Mouse (Mus musculus) lung, adult 2 months (tissue): ENCODE data around the gene Ehd3. TPM values are rescaled to one million over a fixed set of nuclear protein-coding genes. Genes with fewer than 3 reads are reported as not detected.
A peak's percentile ranks its signal among the peaks of the same experiment; 100 is the strongest.

Experiments
- DNase-seq: peaks from one replicate; pipeline ENCODE4 v3.0.0; 2022
- H3K4me1 ChIP-seq: fragments of 200-500 bp; 2 replicates; pipeline ENCODE4 v1.6.1; 2011; ENCODE audit warnings: low read length; ENCODE audit not compliant: control insufficient read depth, insufficient read depth
- H3K4me3 ChIP-seq: fragments of 200-500 bp; replicated peaks from 2 replicates; pipeline ENCODE3; 2011; ENCODE audit warnings: low read depth, mild to moderate bottlenecking, control low read depth, low read length; ENCODE audit errors: extremely low read depth
- CTCF ChIP-seq: fragments of 200-500 bp; IDR thresholded peaks from 2 replicates; pipeline ENCODE4 v1.5.1; 2011; ENCODE audit warnings: mild to moderate bottlenecking, low read length, control low read depth; ENCODE audit not compliant: insufficient read depth
- POLR2A ChIP-seq: fragments of 200-500 bp; IDR thresholded peaks from 2 replicates; pipeline ENCODE4 v1.6.1; 2011; ENCODE audit warnings: low read depth, mild to moderate bottlenecking, control low read depth, low read length, borderline replicate concordance; ENCODE audit errors: extremely low read depth
- WGBS: fragments of 180-500 bp; shearing (Covaris S2); methylation state at CpG from one replicate; pipeline ENCODE4 v1.1.7; 2018; 5-methylcytosine and 5-hydroxymethylcytosine counted together
- polyA plus RNA-seq: library from polyadenylated mRNA; depleted of rRNA; stranded (reverse); fragments of >200 nt; gene quantifications from 2 replicates; pipeline ENCODE4 v1.2.3, GENCODE M21; 2012; rRNA removed

Ehd3 gene
- 11.3 and 12.7 TPM in 2 replicates for polyA plus RNA-seq

DNA sequence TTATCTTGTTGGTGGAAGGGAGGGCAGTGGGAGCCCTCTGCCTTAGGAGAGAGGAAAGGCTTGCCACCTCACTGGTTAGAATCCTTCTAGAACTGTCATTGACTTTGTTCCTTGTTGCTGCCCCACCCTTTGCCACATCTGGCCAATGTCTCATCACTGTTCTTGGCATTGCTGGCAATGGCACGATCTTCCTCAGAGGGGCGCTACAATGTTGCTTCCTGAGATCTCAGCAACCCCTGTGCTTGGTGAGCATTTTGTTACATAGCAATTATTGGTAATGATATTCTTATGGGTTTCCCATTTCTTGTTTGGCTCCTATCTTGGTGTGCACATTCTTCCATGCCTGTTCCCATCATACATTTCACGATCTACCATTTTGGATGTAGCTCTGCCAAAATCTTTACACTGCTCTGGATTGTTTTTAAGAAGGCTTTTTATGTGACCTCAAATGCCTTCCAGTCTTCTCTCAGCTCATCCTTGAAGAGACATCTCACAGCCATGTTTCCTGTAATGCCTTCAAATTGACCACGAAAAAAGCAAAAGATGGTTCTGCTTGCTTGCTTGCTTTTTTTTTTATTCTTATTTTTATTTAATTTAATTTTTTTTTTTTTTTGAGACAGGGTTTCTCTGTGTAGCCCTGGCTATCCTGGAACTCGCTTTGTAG is at the start of gene Ehd3:
Gene Ehd3 (plus strand): TSS at position 614 of the 664 bp plus-strand sequence.
- H3K4me3 ChIP-seq: peak within 1 kb of the TSS; percentile 69
- TF ChIP-seq POLR2A: no peak
- TF ChIP-seq CTCF: no peak
- DNase-seq: no peak
- WGBS: 83% methylated on average over 5 of the region's 5 CpGs
- H3K4me1 ChIP-seq: peaks cover 3% of the 10 kb centered on the region

DNA sequence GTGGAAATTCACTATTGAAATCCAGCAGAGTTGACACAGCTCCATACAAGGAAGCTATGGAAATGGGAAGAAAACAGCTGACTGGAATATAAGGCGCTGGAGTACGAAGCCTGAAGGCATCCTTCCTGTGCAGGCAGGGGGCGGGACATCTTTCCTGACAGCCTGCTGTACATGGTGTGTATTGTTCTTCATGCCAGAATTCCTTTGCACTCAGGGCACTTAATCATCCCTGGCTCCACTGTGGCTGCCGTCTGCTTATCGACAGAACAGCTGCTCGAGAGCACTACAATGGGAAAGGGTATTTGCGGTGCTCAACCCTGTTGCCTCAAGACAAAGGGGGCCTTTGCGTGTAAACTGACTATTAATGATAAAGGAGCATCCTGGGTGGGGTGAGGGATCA is 33.0 kb upstream of the Ehd3 start:
- TF ChIP-seq POLR2A: no peak
- no peak for TF ChIP-seq CTCF
- H3K4me1 ChIP-seq: no peaks in the 10 kb centered on the region
- H3K4me3 ChIP-seq: no peak overlapping the region
- WGBS: 17% methylated on average over 8 of the region's 8 CpGs
- DNase-seq: no peak

DNA sequence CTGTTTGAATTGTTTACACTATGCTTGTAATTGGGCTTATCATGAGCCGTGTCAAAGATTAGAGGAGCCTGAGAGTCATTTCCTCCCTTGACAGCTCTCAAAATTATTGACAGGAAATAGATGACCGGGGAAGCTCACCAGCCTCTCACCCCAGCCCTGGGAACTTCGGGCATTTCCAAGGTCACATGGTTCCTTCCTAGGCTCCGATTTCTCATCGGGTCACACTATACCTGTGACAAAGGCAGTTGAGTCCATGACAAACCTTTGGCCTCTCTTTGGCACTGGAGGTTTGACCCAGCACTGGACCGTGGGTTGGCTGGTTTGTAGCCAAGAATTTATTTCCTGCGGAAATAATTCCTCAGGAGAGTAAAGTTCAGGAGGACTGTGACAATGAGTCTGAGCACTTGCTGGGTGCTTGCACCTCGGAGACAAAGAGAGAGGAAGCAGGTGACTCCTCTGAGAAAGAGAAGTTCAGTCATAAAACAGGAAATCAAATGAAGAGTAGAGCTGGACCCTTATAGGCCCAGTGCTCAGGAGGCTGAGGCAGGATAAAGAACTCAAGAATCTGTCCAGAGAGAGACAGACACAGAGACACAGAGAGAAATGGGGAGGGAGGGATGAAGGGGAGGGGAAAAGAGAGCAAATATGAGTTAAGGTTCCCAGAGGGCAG is 17.2 kb upstream of the Ehd3 start:
- TF ChIP-seq POLR2A (no peak), CTCF (no peak)
- Histone ChIP-seq H3K4me1 (no peaks in the 10 kb centered on the region; the same call in 1 of the 2 replicates), H3K4me3 (no peak overlapping the region)
- WGBS: 23% methylated on average over 8 of the region's 8 CpGs
- no peak for DNase-seq

DNA sequence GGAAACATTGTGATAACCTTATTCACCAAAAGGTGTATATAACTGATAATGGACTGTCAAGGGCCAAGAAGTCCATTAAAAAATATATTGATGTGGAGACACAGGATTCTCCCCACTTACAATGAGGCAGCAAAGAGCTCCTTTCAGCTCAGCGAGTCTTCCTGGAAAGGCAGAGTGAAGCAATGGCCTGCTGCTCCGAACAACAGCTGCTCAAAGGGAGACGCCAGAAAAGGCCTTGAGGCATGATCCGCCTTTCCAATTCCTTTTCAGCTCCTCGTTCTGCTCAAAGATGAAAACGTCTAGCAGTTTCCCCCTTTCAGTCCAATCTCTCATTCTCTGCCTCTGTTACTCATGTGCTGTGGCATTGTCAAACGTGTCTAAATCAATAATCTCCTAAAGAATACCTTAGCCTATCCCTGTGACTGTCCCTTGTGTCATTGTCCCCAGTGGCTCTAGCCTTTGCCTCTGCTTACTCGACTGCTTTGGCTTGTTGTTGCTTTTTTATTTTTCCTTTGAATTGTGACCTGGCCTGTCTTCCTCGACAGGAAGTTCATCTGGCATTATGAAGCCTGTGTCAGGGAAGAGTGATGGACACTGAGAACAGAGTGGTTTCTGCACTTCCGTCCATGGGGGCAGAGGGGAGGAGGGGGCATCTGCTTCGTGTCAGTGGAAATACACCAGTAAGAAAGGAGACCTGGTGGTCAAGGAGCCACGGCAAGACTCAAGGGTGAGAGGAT is 13.5 kb upstream of the Ehd3 start:
- no peak for DNase-seq
- 33% methylated on average over 12 of the region's 12 CpGs for WGBS
- TF ChIP-seq CTCF (no peak), POLR2A (no peak)
- Histone ChIP-seq H3K4me1 (no peaks in the 10 kb centered on the region; the same call in 1 of the 2 replicates), H3K4me3 (no peak overlapping the region)

DNA sequence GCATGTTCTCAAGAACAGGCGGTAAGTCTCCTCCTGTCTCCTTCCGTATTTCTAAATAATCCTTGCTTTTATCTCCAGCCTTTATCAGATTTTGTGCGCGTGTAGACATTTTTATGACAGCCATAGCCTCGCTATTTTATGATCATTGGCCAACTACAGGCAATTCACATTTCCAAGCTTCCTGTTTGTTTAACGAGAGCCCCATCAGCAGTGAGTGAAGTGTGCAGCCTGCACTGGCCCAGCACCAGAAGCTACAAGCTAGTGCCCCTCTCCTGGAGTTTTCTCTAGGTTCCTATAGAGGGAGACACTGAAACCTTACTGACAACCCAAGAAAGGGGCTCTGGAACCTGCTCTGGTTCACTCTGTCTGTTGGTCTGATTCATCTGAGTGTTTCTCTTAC is 7.1 kb upstream of the Ehd3 start:
- WGBS: 34% methylated on average over 6 of the region's 6 CpGs
- H3K4me3 ChIP-seq: no peak overlapping the region
- H3K4me1 ChIP-seq: no peaks in the 10 kb centered on the region
- no peak for DNase-seq
- TF ChIP-seq CTCF (no peak), POLR2A (no peak)

DNA sequence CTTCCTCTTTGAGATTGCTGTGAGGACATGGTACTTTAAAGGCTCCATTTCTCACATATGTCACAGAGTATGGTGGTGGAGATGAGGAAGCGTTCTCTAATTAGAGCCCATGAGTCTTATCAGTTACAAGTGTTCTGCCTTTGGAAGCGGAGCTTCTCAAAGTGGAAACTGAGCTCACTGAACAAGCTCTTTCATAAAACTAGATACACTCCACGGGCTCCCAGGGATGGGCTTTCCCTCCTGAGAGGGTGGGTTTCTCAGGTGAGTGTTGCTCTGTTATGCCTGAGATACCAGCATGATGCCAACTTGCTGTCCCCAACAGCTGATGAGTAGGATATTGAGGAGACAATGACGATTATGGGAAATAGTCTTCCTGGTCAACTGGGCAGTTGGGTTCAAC is 6.2 kb upstream of the Ehd3 start:
- no peak for DNase-seq
- no peak overlapping the region for H3K4me3 ChIP-seq
- 87% methylated on average over 4 of the region's 4 CpGs for WGBS
- TF ChIP-seq POLR2A: no peak
- no peaks in the 10 kb centered on the region for H3K4me1 ChIP-seq

- TF ChIP-seq POLR2A (no peak), CTCF (peak; percentile 55)
- DNase-seq: peak; percentile 72
- H3K4me3 ChIP-seq: peak overlapping the region; percentile 69
- WGBS: under 1% methylated on average over 45 of the region's 45 CpGs
- H3K4me1 ChIP-seq: peaks cover 6% of the 10 kb centered on the region
Measured at GRCm38 (mm10) chr17:73804592-73805271, 798 bp downstream of the Ehd3 start.

DNA sequence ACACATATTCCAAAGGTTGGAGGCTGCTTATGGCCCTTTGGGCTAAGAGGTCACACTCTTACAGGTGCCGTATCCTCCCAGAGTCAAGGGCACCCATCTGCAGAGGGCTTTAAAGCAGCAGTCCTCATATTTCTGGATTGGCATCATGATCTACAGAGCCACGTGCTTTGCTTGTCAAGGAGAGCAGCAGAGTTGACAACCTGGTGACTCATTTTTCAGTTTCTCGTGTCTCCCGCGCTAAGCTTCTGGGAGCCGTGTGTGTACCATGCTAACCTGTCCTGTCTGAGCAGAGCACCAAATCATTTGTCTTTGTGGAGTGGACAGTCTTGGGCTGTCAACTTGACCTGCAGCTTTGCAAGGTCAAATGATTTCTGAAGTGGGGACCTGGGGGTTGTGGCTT is 2.4 kb downstream of the Ehd3 start:
- whole genome bisulfite sequencing: 76% methylated on average over 6 of the region's 6 CpGs

GRCm38 (mm10) chr17:73807211-73807610 is 3.3 kb downstream of the Ehd3 start:
- Histone ChIP-seq H3K4me1 (peaks cover 6% of the 10 kb centered on the region), H3K4me3 (no peak overlapping the region)
- DNase-seq: no peak
- 79% methylated on average over 5 of the region's 5 CpGs for WGBS
- TF ChIP-seq POLR2A: no peak
- TF ChIP-seq CTCF: no peak

More for the DNA sequence above, 2.4 kb downstream of the Ehd3 start:
- Histone ChIP-seq H3K4me3 (no peak overlapping the region), H3K4me1 (peaks cover 6% of the 10 kb centered on the region)
- TF ChIP-seq CTCF (no peak), POLR2A (no peak)
- no peak for DNase-seq
